Mouse (Mus musculus) cortical plate, adult 2 months (tissue): ENCODE data around the gene Vcan.

Experiments used
- CTCF ChIP-seq: fragments of 200-500 bp; IDR thresholded peaks from 2 replicates; pipeline ENCODE4 v1.5.1; 2011; ENCODE audit warnings: mild to moderate bottlenecking, control low read depth, low read length; ENCODE audit not compliant: insufficient read depth; ENCODE audit errors: extremely low read depth
- POLR2A ChIP-seq: fragments of 200-500 bp; IDR thresholded peaks from 2 replicates; pipeline ENCODE4 v1.6.1; 2011; ENCODE audit warnings: mild to moderate bottlenecking, low read length, control low read depth; ENCODE audit not compliant: insufficient read depth; ENCODE audit errors: extremely low read depth

DNA sequence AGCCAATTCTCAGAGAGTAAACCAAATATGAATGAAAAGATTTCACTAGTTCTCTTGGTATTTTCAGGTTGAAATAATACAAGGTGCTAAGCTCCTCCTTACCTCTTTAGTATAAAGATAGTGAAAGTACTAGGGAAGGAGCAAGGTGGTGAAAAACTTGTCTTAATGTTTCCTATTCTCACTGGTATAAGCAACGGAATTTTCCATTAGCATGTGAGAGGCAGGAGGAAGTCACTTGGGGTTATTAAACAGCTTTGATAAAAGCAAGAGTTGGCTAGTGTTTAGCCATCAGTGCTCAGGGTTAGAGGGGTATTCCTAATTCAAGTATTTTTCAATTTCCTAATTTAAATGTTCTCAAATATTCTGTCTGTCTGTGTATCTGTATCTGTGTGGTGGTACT is 24.2 kb upstream of the Vcan start:
- TF ChIP-seq CTCF (no peak), POLR2A (no peak)
